Mouse (Mus musculus) common myeloid progenitor, adult 5-6 weeks (primary cell): ENCODE data around the gene Lrrc40. TPM values are rescaled to one million over a fixed set of nuclear protein-coding genes. Genes with fewer than 3 reads are reported as not detected.

Experiments used
- ATAC-seq: replicated peaks from 2 replicates; pipeline ENCODE4 v1.8.0; 2016; ENCODE audit warnings: low read depth, mild to moderate bottlenecking, moderate TSS enrichment, inconsistent platforms; ENCODE audit not compliant: poor library complexity, severe bottlenecking
- total RNA-seq: library from RNA; stranded (forward); fragments of 200-1000, 187-1606 nt; gene quantifications from 2 replicates; pipeline ENCODE4 v1.2.3, GENCODE M21; 2017

Lrrc40 gene
- 37.2 and 66.5 TPM in 2 replicates for total RNA-seq

DNA sequence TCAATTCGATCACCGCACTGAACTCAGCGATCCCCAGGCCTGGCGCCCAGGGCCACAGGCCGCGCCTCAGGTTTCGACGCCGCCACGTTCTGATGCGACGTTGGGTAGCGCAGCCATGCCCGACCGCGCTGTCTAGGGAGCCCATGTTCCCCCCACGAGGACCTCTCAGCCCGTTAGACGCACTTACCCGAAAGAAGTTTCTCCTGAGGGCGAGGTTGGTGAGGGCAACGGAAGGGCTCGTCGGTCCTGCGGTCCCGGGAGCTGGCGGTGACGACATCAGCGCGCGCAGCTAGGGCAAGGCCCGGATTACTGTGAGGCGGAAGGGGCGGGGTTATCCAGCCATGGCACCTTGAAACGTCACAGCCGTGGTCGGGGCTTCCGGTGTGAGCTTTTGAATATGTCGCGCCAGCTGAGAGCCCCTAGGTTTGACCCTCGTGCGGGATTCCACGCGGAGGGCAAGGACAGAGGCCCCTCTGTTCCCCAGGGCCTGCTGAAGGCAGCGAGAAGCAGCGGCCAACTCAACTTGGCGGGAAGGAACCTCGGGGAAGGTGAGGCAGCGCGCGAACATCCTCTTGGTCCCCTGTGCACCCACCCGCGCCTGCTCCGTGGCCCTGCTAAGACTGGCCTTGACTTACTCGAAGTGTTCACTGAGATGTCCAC lies at the start of gene Lrrc40, which contains the start of gene Srsf11:
Gene Lrrc40, plus strand, starts transcription at position 334 of the 660 bp plus-strand sequence.
Gene Srsf11, minus strand, starts transcription at position 311 of the 660 bp plus-strand sequence.
- ATAC-seq, result peak; percentile 87

GRCm38 (mm10) chr3:157993322-157993721 lies 43.1 kb upstream of the Lrrc40 start:
- no peak for ATAC-seq

- ATAC-seq, result no peak
Measured at GRCm38 (mm10) chr3:157995726-157996125, 40.7 kb upstream of the Lrrc40 start.

DNA sequence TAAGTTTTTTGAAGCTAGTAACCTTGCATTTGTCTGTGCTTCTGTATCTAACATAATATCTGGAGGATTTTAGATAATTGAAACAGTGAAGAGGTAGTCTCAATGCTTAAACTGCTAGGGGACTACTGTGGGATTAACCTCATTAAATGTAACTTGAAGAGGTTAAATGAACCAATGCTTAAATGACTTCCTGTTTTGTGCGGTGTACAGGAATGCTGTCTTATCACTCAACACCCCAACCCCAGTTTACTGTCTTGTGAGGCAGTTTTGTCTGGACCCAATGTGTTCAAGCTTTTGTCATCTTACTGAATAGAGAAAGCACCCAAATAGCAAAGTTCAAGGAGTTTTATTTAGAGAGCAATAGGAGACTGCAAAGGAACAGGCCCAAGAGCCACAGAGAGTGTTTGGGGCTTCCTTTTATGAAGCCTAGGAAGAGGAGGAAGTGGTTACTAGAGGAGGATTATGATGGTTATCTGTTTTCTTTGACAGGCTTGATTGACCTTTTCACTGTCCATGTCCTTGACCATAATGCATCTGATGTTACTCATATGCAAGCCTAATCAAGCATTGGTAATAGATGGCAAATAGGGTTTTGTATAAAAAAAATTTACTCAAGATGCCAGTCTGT lies 37.6 kb upstream of the Lrrc40 start:
- peak; percentile 84 for ATAC-seq

DNA sequence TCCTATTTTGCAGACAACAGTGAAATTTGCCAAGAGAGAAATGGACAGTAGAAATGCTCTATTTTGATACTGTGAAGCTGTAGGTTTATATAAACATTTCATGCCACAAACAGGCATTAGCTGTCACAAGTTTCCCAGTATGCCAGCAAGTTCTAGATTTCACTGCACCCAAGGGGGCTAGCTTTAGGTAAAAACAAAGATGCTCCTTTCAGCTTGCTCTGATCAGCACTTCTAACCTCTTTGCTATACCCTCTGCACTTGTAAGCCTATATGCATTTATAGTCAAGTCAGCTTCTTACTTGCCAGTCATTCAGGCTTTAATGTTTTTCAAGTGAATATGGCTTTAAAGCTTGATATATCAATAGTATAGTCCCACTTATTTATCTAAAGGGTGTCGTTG lies 27.8 kb upstream of the Lrrc40 start:
- no peak for ATAC-seq

- ATAC-seq, result no peak
Measured at GRCm38 (mm10) chr3:158009762-158010320, 26.6 kb upstream of the Lrrc40 start.

DNA sequence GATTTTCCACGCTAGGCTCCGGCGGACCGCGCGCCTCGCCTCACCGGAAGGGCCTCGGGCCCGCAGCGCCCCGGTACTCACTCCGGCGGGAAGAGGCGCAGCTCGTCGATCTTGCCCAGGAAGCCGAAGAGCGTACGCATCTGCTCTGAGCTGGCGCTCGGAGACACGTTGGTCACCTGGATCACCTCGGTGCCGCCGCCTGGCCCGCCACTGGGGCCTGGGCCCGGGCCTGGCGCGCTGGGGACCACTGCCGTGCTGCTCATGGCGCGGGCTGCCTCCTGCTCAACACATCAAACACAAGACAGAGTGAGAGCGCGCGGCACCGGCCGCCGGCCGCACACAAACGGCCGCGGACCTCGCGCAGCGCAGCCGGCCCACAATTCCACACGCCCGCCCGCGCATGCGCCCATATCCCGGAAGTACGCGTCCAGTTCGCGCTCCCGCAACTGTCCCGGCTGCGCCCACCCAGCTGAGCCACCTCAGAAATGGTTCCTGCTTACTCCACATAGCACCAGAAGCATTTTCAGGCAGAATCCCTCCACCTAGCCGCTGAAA lies 5.0 kb upstream of the Lrrc40 start:
- peak; percentile 65 for ATAC-seq

DNA sequence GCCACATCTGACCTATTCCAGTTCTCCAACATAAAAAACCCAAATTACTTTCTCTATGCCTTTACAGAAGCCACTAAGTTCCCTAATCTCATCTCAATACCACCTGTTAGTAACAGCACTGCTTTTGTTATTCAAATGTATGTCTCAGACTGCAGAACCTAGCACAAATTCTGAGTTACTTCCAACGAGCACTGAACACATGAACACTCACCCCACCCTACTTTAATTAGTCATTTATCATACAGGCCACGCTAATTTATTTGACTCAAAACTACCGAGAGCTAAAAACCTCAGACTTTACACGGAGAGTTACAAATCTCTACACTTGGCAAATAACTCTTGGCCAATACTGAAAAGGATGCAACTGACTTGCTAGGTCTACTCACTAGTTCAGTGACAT lies 4.4 kb upstream of the Lrrc40 start:
- no peak for ATAC-seq

- ATAC-seq, result no peak
Measured at GRCm38 (mm10) chr3:158035866-158036265, 596 bp upstream of the Lrrc40 start.

- no peak for ATAC-seq
Measured at GRCm38 (mm10) chr3:158038106-158038505, 1.6 kb downstream of the Lrrc40 start.

DNA sequence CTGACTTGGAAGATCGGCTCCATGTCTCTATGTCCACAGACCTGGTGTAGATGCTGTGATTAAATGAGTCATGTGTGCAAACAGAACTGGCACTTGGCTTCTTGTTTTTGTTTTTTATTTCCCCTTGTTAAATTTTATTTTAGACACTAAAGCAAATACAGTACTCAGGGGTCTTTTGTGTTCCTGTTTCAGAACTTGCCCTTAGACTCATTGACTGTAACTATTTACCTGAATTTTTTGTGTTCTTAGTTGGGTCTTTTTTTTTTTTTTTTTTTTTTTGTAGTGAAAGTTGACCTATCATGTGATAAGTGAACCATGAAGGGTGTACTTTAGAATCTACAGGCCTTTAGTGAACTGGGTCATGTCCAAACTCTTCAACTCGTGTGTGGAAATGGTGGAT lies 4.3 kb downstream of the Lrrc40 start:
- no peak for ATAC-seq

- ATAC-seq, result no peak
Measured at GRCm38 (mm10) chr3:158049508-158049907, 13.0 kb downstream of the Lrrc40 start.

GRCm38 (mm10) chr3:158060621-158061291 lies 24.3 kb downstream of the Lrrc40 start:
- ATAC-seq, result no peak

DNA sequence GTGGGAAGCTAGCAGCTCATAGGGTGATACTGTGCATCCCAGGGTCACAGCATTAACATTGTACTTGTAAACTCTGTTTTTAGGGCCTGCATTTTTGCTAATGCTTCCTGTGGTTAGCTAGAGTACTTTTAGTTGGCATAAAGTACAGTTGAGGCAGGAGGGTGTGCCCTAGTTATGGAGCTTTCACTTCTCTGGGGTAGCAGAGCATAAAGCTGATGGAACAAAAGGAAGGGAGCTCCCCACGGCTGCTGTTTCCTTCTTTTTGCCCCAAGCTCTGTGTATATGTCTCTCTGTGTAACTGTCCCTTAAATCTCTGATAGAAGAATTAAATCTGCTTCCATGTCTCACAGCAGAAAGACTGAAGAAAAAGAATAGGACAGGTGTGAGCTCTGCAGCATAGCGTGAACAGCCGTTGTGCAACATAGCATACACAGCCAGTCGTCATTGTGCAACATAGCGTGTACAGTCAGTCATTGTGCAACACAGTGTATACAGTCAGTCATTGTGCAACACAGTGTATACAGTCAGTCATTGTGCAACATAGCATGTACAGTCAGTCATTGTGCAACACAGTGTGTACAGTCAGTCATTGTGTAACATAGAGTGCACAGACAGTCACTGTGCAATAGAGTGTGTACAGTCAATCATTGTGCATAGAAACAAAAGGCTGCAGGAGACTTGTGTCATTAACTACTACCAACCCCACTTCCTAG lies 25.5 kb downstream of the Lrrc40 start:
- ATAC-seq, result peak; percentile 84

DNA sequence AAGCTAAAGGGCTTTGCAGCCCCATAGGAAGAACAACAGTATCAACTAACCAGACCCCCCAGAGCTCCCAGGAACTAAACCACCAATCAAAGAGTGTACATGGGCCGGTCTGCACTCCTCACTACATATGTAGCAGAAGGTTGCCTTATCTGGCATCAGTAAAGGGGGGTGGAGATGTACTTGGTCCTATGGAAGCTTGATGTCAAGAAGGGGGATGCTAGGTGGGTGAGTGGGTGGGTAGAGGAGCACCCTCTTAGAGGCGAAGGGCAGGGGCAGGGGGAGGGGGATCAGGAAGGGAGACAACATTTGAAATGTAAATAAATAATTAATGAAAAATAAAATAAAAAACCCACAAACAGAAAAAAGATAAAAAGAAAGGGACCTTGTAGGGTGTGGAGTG lies 28.8 kb downstream of the Lrrc40 start:
- ATAC-seq, result no peak

DNA sequence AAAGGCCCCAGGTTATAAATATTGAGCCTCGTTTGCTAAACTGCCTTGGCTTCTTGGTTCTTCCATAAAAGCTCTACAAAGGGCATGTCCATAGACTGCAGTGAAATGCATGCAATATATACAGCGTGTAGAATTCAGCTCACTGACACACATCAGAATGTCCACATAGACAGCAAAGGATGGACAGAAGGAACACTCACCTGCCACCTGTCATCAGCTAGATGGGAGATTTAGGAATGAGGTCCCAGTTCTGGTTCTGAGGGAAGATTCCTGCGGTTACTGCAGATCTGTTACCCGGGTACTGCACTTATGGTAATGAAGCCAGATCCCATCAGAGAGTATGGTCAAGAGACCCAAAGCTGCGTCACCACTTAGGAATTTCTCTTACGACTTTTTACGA lies 31.5 kb downstream of the Lrrc40 start:
- no peak for ATAC-seq

- no peak for ATAC-seq
Measured at GRCm38 (mm10) chr3:158068613-158069263, 32.3 kb downstream of the Lrrc40 start.

GRCm38 (mm10) chr3:158075004-158075403 lies 38.5 kb downstream of the Lrrc40 start:
- no peak for ATAC-seq

DNA sequence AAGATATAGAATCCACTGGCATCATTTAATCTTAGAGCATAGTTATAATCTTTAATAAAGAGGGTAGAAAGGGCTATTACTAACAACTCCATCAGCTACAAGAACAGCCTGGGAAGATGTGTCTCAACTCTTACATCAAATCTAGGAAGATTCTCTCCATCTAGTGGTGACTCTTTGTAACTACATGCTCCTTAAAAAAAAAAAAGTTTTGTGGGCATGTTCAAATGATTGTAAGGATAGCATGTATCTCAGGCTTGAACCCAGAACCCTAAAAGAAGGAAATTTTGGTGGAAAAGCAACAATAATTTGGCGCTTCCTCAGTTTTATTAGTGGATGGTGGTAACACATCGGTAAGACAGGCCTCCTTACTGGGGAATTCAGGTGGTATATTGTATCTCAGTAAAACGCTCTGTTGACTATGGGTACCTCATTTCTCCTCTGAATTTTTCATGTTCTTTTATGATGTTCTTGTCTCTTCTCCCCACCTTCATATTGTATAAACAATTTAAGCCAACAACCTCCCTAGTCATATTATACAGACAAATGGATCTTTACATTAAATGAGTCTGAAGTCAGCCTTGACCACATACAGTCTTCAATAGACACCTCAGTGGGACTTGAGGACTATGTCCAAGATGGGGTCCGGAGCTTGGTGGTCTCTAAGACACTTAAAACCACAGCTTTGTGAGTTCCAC lies 40.4 kb downstream of the Lrrc40 start:
- peak; percentile 74 for ATAC-seq
